Mouse (Mus musculus) lung, embryonic 16.5 days (tissue): ENCODE data around the gene Mpp4. TPM values are rescaled to one million over a fixed set of nuclear protein-coding genes. Genes with fewer than 3 reads are reported as not detected.

ENCODE experiments used
- ATAC-seq: fragments of 200-750 bp; cut with Nextera tagmentation; 2 replicates; pipeline ENCODE4 v1.8.0; 2017; ENCODE audit warnings: low read depth, mild to moderate bottlenecking, moderate library complexity
- H3K27ac ChIP-seq: fragments of 300-500 bp; sonication (generic); 2 replicates; pipeline ENCODE4 v1.5.1; 2014; ENCODE audit warnings: mild to moderate bottlenecking, control low read depth, low read length
- H3K27me3 ChIP-seq: fragments of 300-500 bp; sonication (generic); 2 replicates; pipeline ENCODE4 v1.6.1; 2014; ENCODE audit warnings: low read depth, low read length, mixed read lengths; ENCODE audit not compliant: control insufficient read depth, insufficient read depth
- H3K36me3 ChIP-seq: fragments of 300-500 bp; sonication (generic); 2 replicates; pipeline ENCODE4 v1.6.1; 2014; ENCODE audit warnings: low read length; ENCODE audit not compliant: control insufficient read depth, insufficient read depth
- H3K4me1 ChIP-seq: fragments of 300-500 bp; sonication (generic); replicated peaks from 2 replicates; pipeline ENCODE4 v1.6.1; 2014; ENCODE audit warnings: low read length, mixed read lengths; ENCODE audit not compliant: control insufficient read depth, insufficient read depth
- H3K4me2 ChIP-seq: fragments of 300-500 bp; sonication (generic); 2 replicates; pipeline ENCODE4 v1.6.1; 2014; ENCODE audit warnings: low read depth, low read length, control low read depth
- H3K4me3 ChIP-seq: fragments of 300-500 bp; sonication (generic); 2 replicates; pipeline ENCODE4 v1.5.1; 2014; ENCODE audit warnings: mild to moderate bottlenecking, low read length, control low read depth
- H3K9ac ChIP-seq: fragments of 300-500 bp; sonication (generic); 2 replicates; pipeline ENCODE4 v1.6.1; 2014; ENCODE audit warnings: low read length, control low read depth
- H3K9me3 ChIP-seq: fragments of 300-500 bp; sonication (generic); 2 replicates; pipeline ENCODE4 v1.6.1; 2016; ENCODE audit warnings: low read length; ENCODE audit not compliant: control insufficient read depth
- WGBS: fragments of 180-500 bp; shearing (Covaris S2); extraction: QIAGEN DNeasy Blood & Tissue Kit; methylation state at CpG from one replicate; pipeline ENCODE4 v1.1.7; 2014; 5-methylcytosine and 5-hydroxymethylcytosine counted together
- polyA plus RNA-seq: library from polyadenylated mRNA; unstranded; fragments of >200 nt; fragmentation: Nextera tagmentation; extraction: Ambion mirVana; gene quantifications from 2 replicates; pipeline ENCODE4 v1.2.1, GENCODE M21; 2015

The Mpp4 gene
- polyA plus RNA-seq, 1 experiment from 2014 or later, result 0.41 TPM

- H3K27ac ChIP-seq, result no peak overlapping the region
- no peak for ATAC-seq
- 65% methylated on average over 5 of the region's 5 CpGs for WGBS
- H3K9ac ChIP-seq, result no peak overlapping the region
- no peaks in the 10 kb centered on the region for H3K4me1 ChIP-seq
- H3K9me3 ChIP-seq, result no peaks in the 10 kb centered on the region
- H3K27me3 ChIP-seq, result no peaks in the 10 kb centered on the region
- peaks cover 4% of the 10 kb centered on the region; the same call in 1 of the 2 replicates for H3K36me3 ChIP-seq
- no peak overlapping the region for H3K4me2 ChIP-seq
- no peak overlapping the region for H3K4me3 ChIP-seq
Observed at GRCm38 (mm10) chr1:59173023-59173422, 9.8 kb upstream of the Mpp4 start.

- no peak overlapping the region for H3K4me2 ChIP-seq
- H3K9me3 ChIP-seq, result no peaks in the 10 kb centered on the region
- no peaks in the 10 kb centered on the region for H3K4me1 ChIP-seq
- H3K9ac ChIP-seq, result no peak overlapping the region
- no peak overlapping the region for H3K27ac ChIP-seq
- no peak overlapping the region for H3K4me3 ChIP-seq
- H3K36me3 ChIP-seq, result peaks cover 8% of the 10 kb centered on the region
- no peak for ATAC-seq
- no peaks in the 10 kb centered on the region for H3K27me3 ChIP-seq
- 51% methylated on average over 5 of the region's 5 CpGs for WGBS
Observed at GRCm38 (mm10) chr1:59171875-59172274, 8.7 kb upstream of the Mpp4 start.

DNA sequence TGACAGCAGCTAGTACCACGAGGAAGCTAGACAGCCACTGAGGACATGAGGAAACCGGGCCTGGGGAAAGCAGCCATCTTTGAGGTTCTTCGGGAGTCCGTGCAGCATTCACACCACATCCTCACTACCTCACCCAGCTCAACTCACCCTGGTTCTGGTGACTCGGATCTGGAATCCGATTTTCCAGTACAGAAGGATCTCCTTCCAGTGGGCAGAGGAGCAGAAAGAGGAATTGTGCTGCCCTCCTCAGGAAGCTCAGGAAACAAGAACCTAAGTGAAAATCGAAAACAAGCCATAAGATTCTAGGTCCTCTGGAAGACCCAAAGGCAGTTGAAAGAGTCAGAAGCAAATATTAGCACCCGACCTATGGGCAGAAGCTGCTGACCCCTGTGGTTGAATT lies 7.1 kb upstream of the Mpp4 start:
- H3K4me1 ChIP-seq, result no peaks in the 10 kb centered on the region
- ATAC-seq, result no peak
- no peaks in the 10 kb centered on the region for H3K27me3 ChIP-seq
- no peak overlapping the region for H3K9ac ChIP-seq
- peaks cover 11% of the 10 kb centered on the region for H3K36me3 ChIP-seq
- no peak overlapping the region for H3K4me2 ChIP-seq
- no peak overlapping the region for H3K27ac ChIP-seq
- no peaks in the 10 kb centered on the region for H3K9me3 ChIP-seq
- no peak overlapping the region for H3K4me3 ChIP-seq
- 79% methylated on average over 8 of the region's 8 CpGs for WGBS

GRCm38 (mm10) chr1:59169586-59169985 lies 6.4 kb upstream of the Mpp4 start:
- Histone ChIP-seq H3K4me2 (no peak overlapping the region), H3K27me3 (no peaks in the 10 kb centered on the region), H3K9me3 (no peaks in the 10 kb centered on the region), H3K9ac (no peak overlapping the region), H3K4me1 (no peaks in the 10 kb centered on the region), H3K36me3 (peaks cover 11% of the 10 kb centered on the region), H3K27ac (no peak overlapping the region), H3K4me3 (no peak overlapping the region)
- 82% methylated on average over 6 of the region's 6 CpGs for WGBS
- ATAC-seq, result no peak

GRCm38 (mm10) chr1:59168556-59168955 lies 5.4 kb upstream of the Mpp4 start:
- H3K9me3 ChIP-seq, result no peaks in the 10 kb centered on the region
- H3K4me1 ChIP-seq, result no peaks in the 10 kb centered on the region
- no peak overlapping the region for H3K4me3 ChIP-seq
- no peaks in the 10 kb centered on the region for H3K27me3 ChIP-seq
- 41% methylated on average over 2 of the region's 2 CpGs for WGBS
- no peak overlapping the region for H3K4me2 ChIP-seq
- ATAC-seq, result no peak
- H3K36me3 ChIP-seq, result peaks cover 11% of the 10 kb centered on the region
- H3K9ac ChIP-seq, result no peak overlapping the region
- no peak overlapping the region for H3K27ac ChIP-seq

- Histone ChIP-seq H3K36me3 (peaks cover 11% of the 10 kb centered on the region), H3K4me1 (no peaks in the 10 kb centered on the region), H3K27me3 (no peaks in the 10 kb centered on the region), H3K4me2 (no peak overlapping the region), H3K9me3 (no peaks in the 10 kb centered on the region), H3K4me3 (no peak overlapping the region), H3K27ac (no peak overlapping the region), H3K9ac (no peak overlapping the region)
- ATAC-seq, result no peak
- 61% methylated on average over 4 of the region's 4 CpGs for WGBS
Observed at GRCm38 (mm10) chr1:59167654-59168425, 4.7 kb upstream of the Mpp4 start.

DNA sequence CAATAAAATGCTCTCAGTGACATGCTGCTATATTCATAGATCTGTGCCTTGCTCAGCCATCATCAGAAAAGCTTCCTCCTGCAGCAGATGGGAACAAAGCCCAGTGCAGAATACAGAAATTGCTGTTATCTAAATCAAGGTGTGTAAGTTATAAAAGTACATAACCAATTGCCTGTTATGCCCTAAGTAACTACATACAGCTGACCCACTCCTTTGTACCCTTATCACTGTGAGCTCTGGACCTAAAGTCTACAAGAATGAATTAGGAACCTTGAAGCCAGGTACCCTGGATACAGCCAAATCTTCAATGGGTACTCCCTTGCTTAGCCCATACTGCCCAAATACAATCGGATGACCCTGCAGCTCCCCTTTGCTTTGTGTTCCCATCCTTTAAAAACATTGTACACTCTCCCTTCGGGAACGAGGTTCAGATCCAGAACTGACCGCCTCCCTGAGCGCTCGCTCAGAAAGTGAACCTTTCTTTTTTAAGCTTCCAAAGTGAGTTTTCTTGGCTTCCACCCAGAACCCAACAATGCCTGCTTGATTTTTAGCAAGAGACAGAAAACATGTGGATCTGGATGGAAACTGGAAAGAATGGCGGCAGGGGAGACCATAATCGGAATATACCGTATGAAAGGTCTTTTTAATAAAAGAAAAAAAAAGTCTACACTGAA lies 3.2 kb upstream of the Mpp4 start:
- Histone ChIP-seq H3K4me1 (no peaks in the 10 kb centered on the region), H3K27me3 (no peaks in the 10 kb centered on the region), H3K4me3 (no peak overlapping the region), H3K9ac (no peak overlapping the region), H3K4me2 (no peak overlapping the region), H3K36me3 (peaks cover 11% of the 10 kb centered on the region), H3K9me3 (no peaks in the 10 kb centered on the region), H3K27ac (no peak overlapping the region)
- WGBS, result 87% methylated on average over 9 of the region's 9 CpGs
- no peak for ATAC-seq

DNA sequence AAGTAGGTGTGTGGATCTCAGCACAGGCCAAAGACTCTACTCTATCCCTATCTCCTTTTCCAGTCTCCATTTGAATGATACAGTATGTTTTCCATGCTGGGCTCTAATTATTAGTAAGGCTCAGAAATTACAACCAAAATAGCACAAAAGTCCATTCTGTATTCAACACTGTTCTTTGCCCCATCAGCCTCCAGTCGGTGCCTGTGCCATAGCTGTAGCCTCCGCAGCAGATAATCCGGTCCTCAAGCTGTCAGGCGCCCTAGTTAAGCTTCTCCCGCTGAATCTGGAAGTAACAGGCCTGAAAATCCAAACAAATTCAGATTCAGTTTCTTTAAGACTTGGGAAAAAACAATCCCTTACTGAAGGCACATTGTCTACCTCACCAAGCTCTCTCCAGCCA lies 729 bp upstream of the Mpp4 start:
- no peak for ATAC-seq
- no peaks in the 10 kb centered on the region for H3K4me1 ChIP-seq
- no peaks in the 10 kb centered on the region for H3K9me3 ChIP-seq
- H3K27me3 ChIP-seq, result no peaks in the 10 kb centered on the region
- no peak overlapping the region for H3K4me3 ChIP-seq
- no peak overlapping the region for H3K4me2 ChIP-seq
- H3K27ac ChIP-seq, result no peak overlapping the region
- 77% methylated on average over 5 of the region's 5 CpGs for WGBS
- peaks cover 11% of the 10 kb centered on the region for H3K36me3 ChIP-seq
- no peak overlapping the region for H3K9ac ChIP-seq

DNA sequence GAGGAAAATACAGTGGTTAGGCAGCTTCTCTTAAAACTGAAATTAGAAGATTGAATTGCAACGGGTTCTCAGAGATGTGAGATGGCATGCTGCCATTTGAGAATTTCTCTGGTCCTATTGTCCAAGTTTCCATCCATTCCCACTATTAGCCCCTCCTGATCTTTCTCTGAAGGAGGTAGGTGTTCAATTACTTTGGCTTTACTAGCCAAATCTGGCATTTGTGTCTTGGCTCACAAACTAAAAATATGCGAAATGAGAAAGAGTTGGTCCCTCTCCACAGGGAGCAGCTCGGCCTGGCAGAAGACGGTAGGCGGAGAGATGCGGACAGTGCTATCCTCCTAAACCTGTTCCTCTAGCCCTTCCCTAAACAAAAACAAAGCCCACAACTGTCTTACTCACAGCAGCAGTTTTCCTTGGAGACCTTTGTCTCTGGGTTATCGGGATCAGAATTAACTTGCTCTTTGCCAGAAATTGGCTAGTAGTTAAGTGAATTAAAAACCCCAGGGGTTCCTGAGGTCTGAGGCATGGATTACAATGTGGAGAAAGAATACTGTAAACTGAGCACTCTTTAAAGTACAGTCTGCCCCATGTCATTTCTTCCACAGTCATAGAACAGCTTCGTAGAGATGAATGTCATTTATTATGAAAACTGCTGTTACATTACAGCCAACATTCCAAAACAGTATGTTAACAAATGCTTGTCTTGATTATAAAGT lies 722 bp downstream of the Mpp4 start:
- Histone ChIP-seq H3K4me2 (no peak overlapping the region), H3K4me3 (no peak overlapping the region), H3K9me3 (no peaks in the 10 kb centered on the region), H3K27ac (no peak overlapping the region), H3K4me1 (0 out of 2 replicates have a peak, but pooled peaks cover under 1% of the 10 kb centered on the region), H3K27me3 (no peaks in the 10 kb centered on the region), H3K9ac (no peak overlapping the region), H3K36me3 (peaks cover 7% of the 10 kb centered on the region)
- 69% methylated on average over 8 of the region's 8 CpGs for WGBS
- ATAC-seq, result no peak
